Mouse (Mus musculus): Measurements from ENCODE around the gene Dock1. TPM values are rescaled to one million over a fixed set of nuclear protein-coding genes. Genes with fewer than 3 reads are reported as not detected.

Gene Dock1
- polyA plus RNA-seq, 1 experiment from 2014 or later: 17.8 TPM

DNA sequence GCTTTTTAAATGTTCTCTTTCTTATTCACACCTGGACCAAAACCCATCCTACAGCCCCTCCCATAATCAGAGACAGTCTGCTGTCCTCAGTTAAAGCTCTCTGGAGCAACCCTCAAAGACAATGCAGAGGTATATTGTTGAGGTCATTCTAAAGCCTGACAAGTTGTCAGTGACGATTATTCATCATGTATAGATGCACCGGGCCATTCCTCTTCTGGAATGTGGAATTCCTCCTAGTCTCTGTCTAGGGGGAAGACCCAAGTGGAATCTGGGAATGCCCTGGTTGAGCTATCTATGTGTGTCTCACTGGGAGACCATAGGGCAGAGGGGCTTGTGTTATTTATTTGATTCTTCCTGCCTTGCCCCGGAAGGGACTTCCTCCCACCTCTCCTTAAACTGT is 202.1 kb downstream of the Dock1 start:
- H3K9me3 ChIP-seq (replicated peaks; ENCODE audit: control insufficient read depth, low read length): no peaks in the 10 kb centered on the region
- H3K9ac ChIP-seq (ENCODE audit: low read length): no peak overlapping the region
- no peak overlapping the region for H3K27ac ChIP-seq (ENCODE audit: low read length)
- WGBS: 60% methylated on average over 3 of the region's 3 CpGs
- H3K27me3 ChIP-seq (ENCODE audit: control insufficient read depth, insufficient read depth, low read length): no peaks in the 10 kb centered on the region
- H3K4me3 ChIP-seq (ENCODE audit: low read length): no peak overlapping the region
- no peak for ATAC-seq (replicated peaks; ENCODE audit: extremely low read depth, insufficient read depth, low FRiP score)
- H3K36me3 ChIP-seq (ENCODE audit: control insufficient read depth, insufficient read depth): 0 out of 2 replicates have a peak, but pooled peaks cover 5% of the 10 kb centered on the region
- no peak overlapping the region for H3K4me2 ChIP-seq (ENCODE audit: low read depth, low read length)
- H3K4me1 ChIP-seq (ENCODE audit: control insufficient read depth, insufficient read depth, low read length): no peaks in the 10 kb centered on the region

- Histone ChIP-seq H3K27ac (ENCODE audit: low read length) (no peak overlapping the region), H3K4me1 (ENCODE audit: control insufficient read depth, insufficient read depth, low read length) (no peaks in the 10 kb centered on the region), H3K4me3 (ENCODE audit: low read length) (no peak overlapping the region), H3K27me3 (ENCODE audit: control insufficient read depth, insufficient read depth, low read length) (no peaks in the 10 kb centered on the region), H3K4me2 (ENCODE audit: low read depth, low read length) (no peak overlapping the region), H3K9me3 (replicated peaks; ENCODE audit: control insufficient read depth, low read length) (no peaks in the 10 kb centered on the region), H3K36me3 (ENCODE audit: control insufficient read depth, insufficient read depth) (0 out of 2 replicates have a peak, but pooled peaks cover 5% of the 10 kb centered on the region), H3K9ac (ENCODE audit: low read length) (no peak overlapping the region)
- WGBS: 84% methylated on average over 7 of the region's 7 CpGs
- no peak for ATAC-seq (replicated peaks; ENCODE audit: extremely low read depth, insufficient read depth, low FRiP score)
Observed at GRCm38 (mm10) chr7:134872981-134873380, 202.5 kb downstream of the Dock1 start.

- Histone ChIP-seq H3K4me1 (ENCODE audit: control insufficient read depth, insufficient read depth, low read length) (peaks cover 2% of the 10 kb centered on the region; the same call in 1 of the 2 replicates), H3K36me3 (ENCODE audit: control insufficient read depth, insufficient read depth) (0 out of 2 replicates have a peak, but pooled peaks cover 5% of the 10 kb centered on the region), H3K9me3 (replicated peaks; ENCODE audit: control insufficient read depth, low read length) (no peaks in the 10 kb centered on the region), H3K27ac (ENCODE audit: low read length) (no peak overlapping the region), H3K9ac (ENCODE audit: low read length) (no peak overlapping the region), H3K4me2 (ENCODE audit: low read depth, low read length) (no peak overlapping the region), H3K4me3 (ENCODE audit: low read length) (no peak overlapping the region), H3K27me3 (ENCODE audit: control insufficient read depth, insufficient read depth, low read length) (no peaks in the 10 kb centered on the region)
- 87% methylated on average over 6 of the region's 6 CpGs for WGBS
- no peak for ATAC-seq (replicated peaks; ENCODE audit: extremely low read depth, insufficient read depth, low FRiP score)
Observed at GRCm38 (mm10) chr7:134878985-134879384, 208.5 kb downstream of the Dock1 start.

- H3K9ac ChIP-seq (ENCODE audit: low read length): no peak overlapping the region
- no peaks in the 10 kb centered on the region for H3K27me3 ChIP-seq (ENCODE audit: control insufficient read depth, insufficient read depth, low read length)
- H3K27ac ChIP-seq (ENCODE audit: low read length): no peak overlapping the region
- WGBS: 37% methylated on average over 6 of the region's 6 CpGs
- peaks cover 2% of the 10 kb centered on the region; the same call in 1 of the 2 replicates for H3K4me1 ChIP-seq (ENCODE audit: control insufficient read depth, insufficient read depth, low read length)
- H3K9me3 ChIP-seq (replicated peaks; ENCODE audit: control insufficient read depth, low read length): no peaks in the 10 kb centered on the region
- H3K4me3 ChIP-seq (ENCODE audit: low read length): no peak overlapping the region
- ATAC-seq (replicated peaks; ENCODE audit: extremely low read depth, insufficient read depth, low FRiP score): peak; percentile 41; the same call in 1 of the 2 replicates
- H3K36me3 ChIP-seq (ENCODE audit: control insufficient read depth, insufficient read depth): 0 out of 2 replicates have a peak, but pooled peaks cover 5% of the 10 kb centered on the region
- H3K4me2 ChIP-seq (ENCODE audit: low read depth, low read length): no peak overlapping the region
Observed at GRCm38 (mm10) chr7:134880431-134880830, 210.0 kb downstream of the Dock1 start.

- H3K27me3 ChIP-seq (ENCODE audit: control insufficient read depth, insufficient read depth, low read length): no peaks in the 10 kb centered on the region
- WGBS: 68% methylated on average over 6 of the region's 6 CpGs
- ATAC-seq (replicated peaks; ENCODE audit: extremely low read depth, insufficient read depth, low FRiP score): no peak
Observed at GRCm38 (mm10) chr7:134883516-134883915, 213.1 kb downstream of the Dock1 start.

GRCm38 (mm10) chr7:134892449-134892871 is 222.0 kb downstream of the Dock1 start:
- Histone ChIP-seq H3K27ac (ENCODE audit: low read length) (no peak overlapping the region), H3K4me2 (ENCODE audit: low read depth, low read length) (no peak overlapping the region), H3K4me1 (ENCODE audit: control insufficient read depth, insufficient read depth, low read length) (no peaks in the 10 kb centered on the region), H3K4me3 (ENCODE audit: low read length) (no peak overlapping the region), H3K36me3 (ENCODE audit: control insufficient read depth, insufficient read depth) (0 out of 2 replicates have a peak, but pooled peaks cover 4% of the 10 kb centered on the region), H3K9ac (ENCODE audit: low read length) (no peak overlapping the region), H3K27me3 (ENCODE audit: control insufficient read depth, insufficient read depth, low read length) (no peaks in the 10 kb centered on the region), H3K9me3 (replicated peaks; ENCODE audit: control insufficient read depth, low read length) (no peaks in the 10 kb centered on the region)
- 86% methylated on average over 13 of the region's 13 CpGs for WGBS
- ATAC-seq (replicated peaks; ENCODE audit: extremely low read depth, insufficient read depth, low FRiP score): no peak

More at GRCm38 (mm10) chr7:134883516-134883915, 213.1 kb downstream of the Dock1 start:
- Histone ChIP-seq H3K27ac (ENCODE audit: low read length) (no peak overlapping the region), H3K4me1 (ENCODE audit: control insufficient read depth, insufficient read depth, low read length) (peaks cover 2% of the 10 kb centered on the region; the same call in 1 of the 2 replicates), H3K4me2 (ENCODE audit: low read depth, low read length) (no peak overlapping the region), H3K4me3 (ENCODE audit: low read length) (no peak overlapping the region), H3K36me3 (ENCODE audit: control insufficient read depth, insufficient read depth) (no peaks in the 10 kb centered on the region), H3K9me3 (replicated peaks; ENCODE audit: control insufficient read depth, low read length) (no peaks in the 10 kb centered on the region), H3K9ac (ENCODE audit: low read length) (no peak overlapping the region)

- ATAC-seq (replicated peaks; ENCODE audit: extremely low read depth, insufficient read depth, low FRiP score): no peak
- no peak overlapping the region for H3K9ac ChIP-seq (ENCODE audit: low read length)
- H3K27ac ChIP-seq (ENCODE audit: low read length): no peak overlapping the region
- 83% methylated on average over 4 of the region's 4 CpGs for whole genome bisulfite sequencing
- no peaks in the 10 kb centered on the region for H3K27me3 ChIP-seq (ENCODE audit: control insufficient read depth, insufficient read depth, low read length)
- H3K4me2 ChIP-seq (ENCODE audit: low read depth, low read length): no peak overlapping the region
- H3K36me3 ChIP-seq (ENCODE audit: control insufficient read depth, insufficient read depth): 0 out of 2 replicates have a peak, but pooled peaks cover 4% of the 10 kb centered on the region
- H3K4me1 ChIP-seq (ENCODE audit: control insufficient read depth, insufficient read depth, low read length): no peaks in the 10 kb centered on the region
- H3K9me3 ChIP-seq (replicated peaks; ENCODE audit: control insufficient read depth, low read length): no peaks in the 10 kb centered on the region
- H3K4me3 ChIP-seq (ENCODE audit: low read length): no peak overlapping the region
Observed at GRCm38 (mm10) chr7:134892972-134893371, 222.5 kb downstream of the Dock1 start.

GRCm38 (mm10) chr7:134894604-134895003 is 224.2 kb downstream of the Dock1 start:
- Histone ChIP-seq H3K9ac (ENCODE audit: low read length) (no peak overlapping the region), H3K4me2 (ENCODE audit: low read depth, low read length) (no peak overlapping the region), H3K27me3 (ENCODE audit: control insufficient read depth, insufficient read depth, low read length) (no peaks in the 10 kb centered on the region), H3K27ac (ENCODE audit: low read length) (no peak overlapping the region), H3K36me3 (ENCODE audit: control insufficient read depth, insufficient read depth) (0 out of 2 replicates have a peak, but pooled peaks cover 4% of the 10 kb centered on the region), H3K4me1 (ENCODE audit: control insufficient read depth, insufficient read depth, low read length) (no peaks in the 10 kb centered on the region), H3K9me3 (replicated peaks; ENCODE audit: control insufficient read depth, low read length) (no peaks in the 10 kb centered on the region), H3K4me3 (ENCODE audit: low read length) (no peak overlapping the region)
- WGBS: 72% methylated on average over 2 of the region's 2 CpGs
- ATAC-seq (replicated peaks; ENCODE audit: extremely low read depth, insufficient read depth, low FRiP score): no peak

- Histone ChIP-seq H3K4me1 (ENCODE audit: control insufficient read depth, insufficient read depth, low read length) (no peaks in the 10 kb centered on the region), H3K9me3 (replicated peaks; ENCODE audit: control insufficient read depth, low read length) (no peaks in the 10 kb centered on the region), H3K27me3 (ENCODE audit: control insufficient read depth, insufficient read depth, low read length) (no peaks in the 10 kb centered on the region), H3K36me3 (ENCODE audit: control insufficient read depth, insufficient read depth) (0 out of 2 replicates have a peak, but pooled peaks cover 4% of the 10 kb centered on the region), H3K9ac (ENCODE audit: low read length) (no peak overlapping the region), H3K27ac (ENCODE audit: low read length) (no peak overlapping the region), H3K4me3 (ENCODE audit: low read length) (no peak overlapping the region), H3K4me2 (ENCODE audit: low read depth, low read length) (no peak overlapping the region)
- ATAC-seq (replicated peaks; ENCODE audit: extremely low read depth, insufficient read depth, low FRiP score): no peak
- 93% methylated on average over 2 of the region's 2 CpGs for WGBS
Observed at GRCm38 (mm10) chr7:134899462-134899861, 229.0 kb downstream of the Dock1 start.
